Mouse (Mus musculus) heart, embryonic 12.5 days (tissue): ENCODE measurements around the gene Gm5862. TPM values are rescaled to one million over a fixed set of nuclear protein-coding genes. Genes with fewer than 3 reads are reported as not detected.
A peak's percentile ranks its signal among the peaks of the same experiment; 100 is the strongest.
"Not testable (repeated sequence)": the region's sequence is repeated elsewhere in the genome, so short reads cannot be mapped to it uniquely, and the experiment has no call there.

Experiments
- ATAC-seq: fragments of 200-750 bp; cut with Nextera tagmentation; 2 replicates; pipeline ENCODE4 v1.8.0; 2017; ENCODE audit warnings: moderate TSS enrichment, moderate library complexity; ENCODE audit not compliant: insufficient number of reproducible peaks, low FRiP score
- H3K27ac ChIP-seq: fragments of 300-500 bp; sonication (generic); 2 replicates; pipeline ENCODE4 v1.5.1; 2016; ENCODE audit warnings: mild to moderate bottlenecking, moderate library complexity; ENCODE audit not compliant: poor library complexity, severe bottlenecking
- H3K27me3 ChIP-seq: fragments of 300-500 bp; sonication (generic); replicated peaks from 2 replicates; pipeline ENCODE4 v1.6.1; 2016; ENCODE audit warnings: mild to moderate bottlenecking, moderate library complexity
- H3K36me3 ChIP-seq: fragments of 300-500 bp; sonication (generic); 2 replicates; pipeline ENCODE4 v1.6.1; 2016; ENCODE audit warnings: mild to moderate bottlenecking, moderate library complexity
- H3K4me1 ChIP-seq: fragments of 300-500 bp; sonication (generic); replicated peaks from 2 replicates; pipeline ENCODE4 v1.6.1; 2016; ENCODE audit warnings: mild to moderate bottlenecking
- H3K4me2 ChIP-seq: fragments of 300-500 bp; sonication (generic); 2 replicates; pipeline ENCODE4 v1.6.1; 2016; ENCODE audit warnings: mild to moderate bottlenecking, moderate library complexity
- H3K4me3 ChIP-seq: fragments of 300-500 bp; sonication (generic); 2 replicates; pipeline ENCODE4 v1.5.1; 2016; ENCODE audit warnings: mild to moderate bottlenecking
- H3K9ac ChIP-seq: fragments of 300-500 bp; sonication (generic); 2 replicates; pipeline ENCODE4 v1.6.1; 2016; ENCODE audit warnings: mild to moderate bottlenecking, moderate library complexity
- H3K9me3 ChIP-seq: fragments of 300-500 bp; sonication (generic); replicated peaks from 2 replicates; pipeline ENCODE4 v1.6.1; 2016; ENCODE audit warnings: mild to moderate bottlenecking, moderate library complexity
- WGBS: fragments of 180-500 bp; shearing (Covaris S2); methylation state at CpG from one replicate; pipeline ENCODE4 v1.1.7; 2016; 5-methylcytosine and 5-hydroxymethylcytosine counted together
- polyA plus RNA-seq: library from polyadenylated mRNA; unstranded; fragments of >200 nt; fragmentation: Nextera tagmentation; extraction: Ambion mirVana; gene quantifications from 2 replicates; pipeline ENCODE4 v1.2.1, GENCODE M21; 2016

Gm5862 gene
- not detected in 2 replicates for polyA plus RNA-seq

GRCm38 (mm10) chr5:26022816-26023215, at the start of gene Gm5862:
Gm5862 (minus strand) TSS chr5:26022916.
- not testable (repeated sequence) for H3K9me3 ChIP-seq, H3K36me3 ChIP-seq, H3K27me3 ChIP-seq, H3K9ac ChIP-seq, H3K4me3 ChIP-seq, H3K27ac ChIP-seq, H3K4me1 ChIP-seq, ATAC-seq, H3K4me2 ChIP-seq
- no CpG with 5 or more reads among the region's 3 CpGs for WGBS

GRCm38 (mm10) chr5:26070716-26071115, 48.0 kb upstream of the Gm5862 start:
- 72% methylated on average over 24 of the region's 24 CpGs for WGBS

GRCm38 (mm10) chr5:26058481-26058880, 35.8 kb upstream of the Gm5862 start, which contains the start of gene Gm7347:
Gm7347 (minus strand) TSS chr5:26058581.
- not testable (repeated sequence) for H3K36me3 ChIP-seq, H3K4me2 ChIP-seq, H3K4me1 ChIP-seq, H3K27me3 ChIP-seq, H3K4me3 ChIP-seq, H3K9me3 ChIP-seq, H3K27ac ChIP-seq, ATAC-seq, H3K9ac ChIP-seq
- WGBS = no CpG with 5 or more reads among the region's 2 CpGs

More at GRCm38 (mm10) chr5:26070716-26071115, 48.0 kb upstream of the Gm5862 start:
- no peak overlapping the region for H3K4me3 ChIP-seq
- no peak overlapping the region for H3K4me2 ChIP-seq
- H3K9me3 ChIP-seq = 0 out of 2 replicates have a peak, but pooled peaks cover 7% of the 10 kb centered on the region
- H3K9ac ChIP-seq = no peak overlapping the region
- H3K27ac ChIP-seq = no peak overlapping the region
- H3K4me1 ChIP-seq = no peaks in the 10 kb centered on the region
- H3K27me3 ChIP-seq = no peaks in the 10 kb centered on the region
- ATAC-seq = no peak
- H3K36me3 ChIP-seq = no peaks in the 10 kb centered on the region

GRCm38 (mm10) chr5:26039458-26039857, 16.7 kb upstream of the Gm5862 start, which contains the start of gene Speer4a:
Speer4a (minus strand) TSS chr5:26039558.
- H3K9me3 ChIP-seq, H3K4me1 ChIP-seq, H3K4me2 ChIP-seq, ATAC-seq, H3K4me3 ChIP-seq, H3K27ac ChIP-seq, H3K9ac ChIP-seq, H3K36me3 ChIP-seq, H3K27me3 ChIP-seq: not testable (repeated sequence)
- WGBS = 72% methylated on average over 2 of the region's 2 CpGs

- not testable (repeated sequence) for H3K9me3 ChIP-seq, H3K9ac ChIP-seq, H3K4me1 ChIP-seq, H3K27ac ChIP-seq, H3K36me3 ChIP-seq, H3K4me3 ChIP-seq
- Histone ChIP-seq H3K27me3 (peaks cover 14% of the 10 kb centered on the region), H3K4me2 (peak overlapping the region; percentile 63; the same call in 1 of the 2 replicates)
- peak; percentile 39; the same call in 1 of the 2 replicates for ATAC-seq
- WGBS = 62% methylated on average over 7 of the region's 7 CpGs
These were observed 15.0 kb downstream of the Gm5862 start for GRCm38 (mm10) chr5:26007697-26008096.

- Histone ChIP-seq H3K27me3 (peaks cover 14% of the 10 kb centered on the region), H3K4me2 (peak overlapping the region; percentile 63), H3K4me3 (peak overlapping the region; percentile 32)
- not testable (repeated sequence) for H3K4me1 ChIP-seq, H3K36me3 ChIP-seq, H3K9me3 ChIP-seq, H3K9ac ChIP-seq, H3K27ac ChIP-seq
- peak; percentile 79 for ATAC-seq
- WGBS = 16% methylated on average over 45 of the region's 45 CpGs
These were observed 15.6 kb downstream of the Gm5862 start for GRCm38 (mm10) chr5:26006937-26007695.

- WGBS = 71% methylated on average over 1 of the region's 2 CpGs
- not testable (repeated sequence) for H3K4me1 ChIP-seq, H3K36me3 ChIP-seq, H3K4me2 ChIP-seq, H3K27ac ChIP-seq, ATAC-seq, H3K9me3 ChIP-seq, H3K4me3 ChIP-seq, H3K9ac ChIP-seq
- H3K27me3 ChIP-seq = peaks cover 14% of the 10 kb centered on the region
These were observed 18.0 kb downstream of the Gm5862 start, which contains the start of gene Gm1979 for GRCm38 (mm10) chr5:26004698-26005097. Gm1979 (minus strand) TSS chr5:26004798.

- no CpG with 5 or more reads among the region's 3 CpGs for WGBS
- not testable (repeated sequence) for H3K4me1 ChIP-seq, H3K4me2 ChIP-seq, H3K27me3 ChIP-seq, H3K9ac ChIP-seq, H3K9me3 ChIP-seq, H3K36me3 ChIP-seq, H3K4me3 ChIP-seq, H3K27ac ChIP-seq, ATAC-seq
These were observed 34.2 kb downstream of the Gm5862 start, which contains the start of gene Gm21698 for GRCm38 (mm10) chr5:25988550-25988949. Gm21698 (minus strand) TSS chr5:25988650.

GRCm38 (mm10) chr5:25972563-25972962, 50.2 kb downstream of the Gm5862 start, which contains the start of gene Gm21680:
Gm21680 (minus strand) TSS chr5:25972663.
- ATAC-seq, H3K27me3 ChIP-seq, H3K27ac ChIP-seq, H3K36me3 ChIP-seq, H3K4me2 ChIP-seq, H3K9me3 ChIP-seq, H3K9ac ChIP-seq, H3K4me1 ChIP-seq, H3K4me3 ChIP-seq: not testable (repeated sequence)
- no CpG with 5 or more reads among the region's 2 CpGs for WGBS
